Mouse (Mus musculus): Measurements from ENCODE around the gene Golph3l.
A peak's percentile ranks its signal among the peaks of the same experiment; 100 is the strongest.
"Not testable (repeated sequence)": the region's sequence is repeated elsewhere in the genome, so short reads cannot be mapped to it uniquely, and the experiment has no call there.

Golph3l gene

DNA sequence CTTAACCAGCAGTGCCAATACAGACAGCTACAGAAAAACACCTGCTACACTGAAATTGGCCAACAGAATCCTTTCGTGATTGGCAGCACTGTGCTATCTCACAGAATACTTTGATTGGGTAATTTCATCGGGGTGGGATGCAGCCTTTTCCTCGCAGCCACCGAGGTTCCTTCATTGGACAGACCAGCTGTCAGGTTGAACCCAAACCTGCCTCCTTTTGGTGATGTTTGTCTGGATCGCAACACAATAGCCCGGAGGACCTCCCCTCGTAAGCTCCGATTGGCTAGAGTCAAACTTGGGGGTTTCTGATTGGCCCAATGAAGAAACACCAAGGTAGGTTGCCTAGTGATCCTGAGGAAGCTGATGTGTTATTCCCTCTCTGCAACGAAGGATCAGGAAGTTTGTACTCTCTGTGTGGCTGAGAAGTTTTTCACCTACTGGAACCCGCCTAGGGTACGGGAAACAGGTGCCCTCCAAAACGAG is at the start of gene Golph3l:
TSS of gene Golph3l (plus strand) at position 331 of the 483 bp plus-strand sequence.
- peak; percentile 97 for DNase-seq (ENCODE audit: low read depth, low spot score)

DNA sequence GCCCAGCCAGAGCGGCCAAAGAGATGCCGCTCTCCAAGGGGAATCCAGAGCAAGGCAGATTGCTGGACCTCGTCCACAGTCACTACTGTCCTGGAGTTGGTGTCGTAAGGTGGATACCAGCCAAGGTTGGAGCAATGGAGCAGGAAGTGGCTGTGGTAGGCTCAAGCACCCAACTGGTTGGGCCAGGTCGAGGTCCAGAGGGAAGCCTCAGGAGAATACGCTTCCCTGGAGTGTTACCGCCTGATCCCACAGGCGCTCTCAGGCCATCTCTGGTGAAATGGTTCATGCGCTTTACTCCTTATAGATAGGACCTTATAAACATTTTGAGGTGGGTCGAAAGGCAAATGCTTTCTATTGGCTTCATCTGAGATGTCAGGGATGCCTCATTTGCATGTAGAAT is 49.8 kb upstream of the Golph3l start:
- no peak for DNase-seq (ENCODE audit: low read depth, low spot score)

DNA sequence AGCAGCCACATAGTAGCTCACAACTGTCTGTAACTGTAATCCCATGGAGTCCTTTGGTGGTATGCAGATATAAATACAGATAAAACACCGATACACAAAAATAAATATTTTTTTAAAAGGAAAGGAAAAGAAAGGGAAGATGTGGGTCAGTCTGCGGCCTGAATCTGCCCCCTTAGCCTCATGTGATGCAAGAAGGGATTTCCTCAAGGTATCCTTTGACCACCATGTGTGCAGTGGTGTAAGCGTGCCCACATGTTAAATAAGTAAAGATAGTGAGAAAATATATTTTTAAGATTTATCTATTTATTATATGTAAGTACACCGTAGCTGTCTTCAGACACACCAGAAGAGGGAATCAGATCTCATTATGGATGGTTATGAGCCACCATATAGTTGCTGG is 48.9 kb upstream of the Golph3l start:
- DNase-seq (ENCODE audit: low read depth, low spot score): no peak

DNA sequence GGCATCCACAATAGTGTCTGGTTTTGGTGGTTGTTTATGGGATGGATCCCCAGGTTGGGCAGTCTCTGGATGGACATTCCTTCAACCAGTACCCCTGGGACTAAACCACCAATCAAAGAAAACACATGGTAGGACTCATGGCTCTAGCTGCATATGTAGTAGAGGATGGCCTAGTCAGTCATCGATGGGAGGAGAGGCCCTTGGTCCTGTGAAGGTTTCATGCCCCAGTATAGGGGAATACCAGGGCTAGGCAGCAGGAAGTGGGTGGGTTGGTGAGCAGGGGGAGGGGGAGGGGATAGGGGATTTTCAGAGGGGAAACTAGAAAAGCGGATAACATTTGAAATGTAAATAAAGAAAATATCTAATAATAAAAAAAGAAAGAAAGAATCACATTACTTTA is 47.5 kb upstream of the Golph3l start:
- not testable (repeated sequence) for DNase-seq (ENCODE audit: low read depth, low spot score)

DNA sequence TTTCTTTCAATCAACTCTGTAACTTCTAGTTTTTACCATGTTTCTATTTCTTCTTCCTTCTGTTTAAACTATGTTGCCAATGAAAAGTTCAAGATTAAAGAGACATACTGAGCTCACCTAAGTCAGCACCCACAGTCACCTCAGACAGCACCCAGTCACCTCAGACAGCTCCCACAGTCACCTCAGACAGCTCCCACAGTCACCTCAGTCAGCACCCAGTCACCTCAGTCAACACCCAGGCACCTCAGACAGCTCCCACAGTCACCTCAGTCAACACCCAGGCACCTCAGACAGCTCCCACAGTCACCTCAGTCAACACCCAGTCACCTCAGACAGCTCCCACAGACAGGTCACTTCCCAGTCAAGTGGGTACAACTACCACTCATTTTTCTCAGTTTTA is 46.6 kb upstream of the Golph3l start:
- no peak for DNase-seq (ENCODE audit: low read depth, low spot score)

DNA sequence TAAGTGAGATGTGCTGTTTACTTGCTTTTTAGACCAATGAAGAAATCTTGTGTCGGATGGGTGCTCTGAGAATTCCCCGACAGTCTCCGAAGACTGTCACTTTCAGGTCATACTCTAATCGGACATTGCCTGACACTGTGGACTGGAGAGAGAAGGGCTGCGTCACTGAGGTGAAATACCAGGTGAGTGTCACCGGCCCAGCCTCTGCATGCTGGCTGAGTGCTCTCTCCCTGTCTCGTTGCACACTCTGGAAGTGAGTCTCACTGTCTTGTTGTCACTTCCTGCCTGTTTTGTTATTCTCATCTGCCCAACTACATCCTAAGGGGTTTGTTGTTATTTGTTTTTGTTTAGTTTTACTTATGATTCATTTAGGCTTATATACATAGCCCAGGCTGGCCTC is 45.8 kb upstream of the Golph3l start:
- DNase-seq (ENCODE audit: low read depth, low spot score): no peak

DNA sequence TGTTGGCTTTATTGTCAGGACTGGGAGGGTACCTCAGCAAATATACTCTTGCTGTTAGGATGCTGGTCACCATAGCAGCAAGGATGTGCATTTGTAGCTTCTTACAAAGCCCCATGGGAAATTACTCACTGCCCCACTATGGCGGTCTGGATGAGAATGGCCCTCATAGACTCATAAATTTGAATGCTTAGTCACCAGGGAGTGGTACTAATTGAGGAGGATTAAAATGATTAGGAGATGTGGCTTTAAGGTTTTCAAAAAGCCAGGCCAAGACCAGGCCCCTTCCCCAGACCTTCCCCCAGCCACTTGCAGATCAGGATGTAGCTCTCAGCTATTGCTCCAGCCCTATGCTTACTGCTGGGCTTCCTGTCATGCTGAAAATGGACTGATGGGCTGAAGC is 38.6 kb upstream of the Golph3l start:
- no peak for DNase-seq (ENCODE audit: low read depth, low spot score)

DNA sequence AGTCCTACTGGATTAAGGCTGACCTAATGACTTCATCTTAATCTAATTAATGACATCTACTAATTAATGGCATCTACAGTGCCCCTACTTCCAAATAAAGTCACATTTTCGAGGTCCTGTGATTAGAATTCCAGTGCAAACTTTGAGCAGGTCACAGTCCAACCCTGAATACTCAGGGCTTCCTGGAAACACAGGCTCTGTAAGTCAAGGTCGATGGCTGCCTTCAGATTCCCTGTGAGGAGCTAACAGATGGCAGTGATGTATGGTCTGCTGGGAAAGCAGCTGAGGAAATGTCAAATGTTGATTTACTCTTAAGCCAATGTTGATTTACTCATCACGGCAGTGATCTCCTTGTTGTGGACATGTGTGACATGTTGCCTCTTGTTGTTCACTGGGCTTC is 34.7 kb upstream of the Golph3l start:
- no peak for DNase-seq (ENCODE audit: low read depth, low spot score)

DNA sequence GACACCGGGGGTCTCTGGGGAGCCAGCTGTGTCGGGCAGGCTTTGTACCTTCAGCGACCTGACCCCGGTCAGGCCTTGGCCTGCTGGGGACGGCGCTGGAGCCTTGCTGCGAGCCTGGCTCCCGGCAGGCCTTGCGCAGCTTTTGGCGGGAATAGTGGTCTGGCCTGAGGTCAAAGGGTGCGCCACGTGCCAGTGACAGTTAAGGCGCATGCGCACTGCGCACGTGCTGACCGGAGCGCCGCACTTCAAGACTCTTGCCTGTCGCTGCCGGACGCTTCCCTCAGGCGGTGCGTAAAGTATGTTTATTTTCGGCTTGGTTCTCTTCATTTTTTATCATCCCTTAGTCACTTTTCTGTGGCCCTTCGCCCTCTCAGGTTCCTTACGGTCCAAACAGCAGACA is 29.3 kb upstream of the Golph3l start, which contains the start of gene Hormad1:
TSS of gene Hormad1 (plus strand) at position 241 of the 400 bp plus-strand sequence.
- no peak for DNase-seq (ENCODE audit: low read depth, low spot score)

DNA sequence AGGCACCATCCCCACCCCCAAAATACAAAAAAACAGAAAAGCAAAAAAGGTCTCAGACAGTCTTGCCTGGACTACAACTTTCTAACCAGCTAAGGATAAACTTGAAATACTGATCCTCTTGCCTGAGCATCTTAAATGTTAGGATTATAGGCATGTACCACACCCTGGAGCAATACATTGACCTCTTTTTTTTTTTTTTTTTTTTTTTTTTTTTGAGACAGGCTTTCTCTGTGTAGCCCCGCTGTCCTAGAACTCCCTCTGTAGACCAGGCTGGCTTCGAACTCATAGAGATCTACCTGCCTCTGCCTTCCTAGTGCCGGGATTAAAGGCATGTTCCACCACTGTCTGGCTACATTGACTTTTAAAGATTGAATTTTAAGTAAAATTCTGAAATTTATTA is 28.0 kb upstream of the Golph3l start:
- DNase-seq (ENCODE audit: low read depth, low spot score): no peak

DNA sequence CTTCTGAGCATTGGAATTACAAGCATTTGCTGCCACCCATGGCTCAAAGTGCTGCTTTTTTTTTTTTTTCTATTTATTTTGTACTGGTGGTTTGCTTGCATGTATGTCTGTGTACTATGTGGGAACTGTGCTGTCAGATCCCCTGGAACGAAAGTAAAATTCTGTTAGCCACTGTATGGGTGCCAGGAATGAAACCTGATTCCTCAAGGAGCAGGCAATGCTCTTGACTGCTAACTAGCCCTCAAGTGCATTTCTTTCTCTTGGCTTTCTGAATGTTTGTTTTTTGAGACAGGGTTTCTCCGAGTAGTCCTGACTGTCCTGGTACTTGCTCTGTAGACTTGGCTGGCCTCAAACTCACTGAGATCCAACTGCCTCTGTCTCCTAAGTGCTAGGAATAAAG is 26.9 kb upstream of the Golph3l start:
- no peak for DNase-seq (ENCODE audit: low read depth, low spot score)

DNA sequence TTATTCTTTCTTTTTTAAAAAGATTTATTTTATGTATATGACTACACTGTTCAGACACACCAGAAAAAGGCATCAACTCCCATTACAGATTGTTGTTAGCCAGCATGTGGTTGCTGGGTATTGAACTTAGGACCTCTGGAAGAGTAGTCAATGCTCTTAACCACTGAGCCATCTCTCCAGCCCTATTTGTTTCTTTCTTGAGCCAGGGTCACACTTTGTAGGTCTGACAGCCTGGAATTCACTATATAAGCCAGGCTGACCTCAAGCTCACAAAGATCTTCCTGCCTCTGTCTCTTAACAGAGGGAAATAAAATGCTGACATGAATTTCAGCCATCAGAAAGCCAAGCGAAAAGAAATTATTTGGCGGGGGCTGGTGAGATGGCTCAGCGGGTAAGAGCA is 19.1 kb upstream of the Golph3l start:
- no peak for DNase-seq (ENCODE audit: low read depth, low spot score)

DNA sequence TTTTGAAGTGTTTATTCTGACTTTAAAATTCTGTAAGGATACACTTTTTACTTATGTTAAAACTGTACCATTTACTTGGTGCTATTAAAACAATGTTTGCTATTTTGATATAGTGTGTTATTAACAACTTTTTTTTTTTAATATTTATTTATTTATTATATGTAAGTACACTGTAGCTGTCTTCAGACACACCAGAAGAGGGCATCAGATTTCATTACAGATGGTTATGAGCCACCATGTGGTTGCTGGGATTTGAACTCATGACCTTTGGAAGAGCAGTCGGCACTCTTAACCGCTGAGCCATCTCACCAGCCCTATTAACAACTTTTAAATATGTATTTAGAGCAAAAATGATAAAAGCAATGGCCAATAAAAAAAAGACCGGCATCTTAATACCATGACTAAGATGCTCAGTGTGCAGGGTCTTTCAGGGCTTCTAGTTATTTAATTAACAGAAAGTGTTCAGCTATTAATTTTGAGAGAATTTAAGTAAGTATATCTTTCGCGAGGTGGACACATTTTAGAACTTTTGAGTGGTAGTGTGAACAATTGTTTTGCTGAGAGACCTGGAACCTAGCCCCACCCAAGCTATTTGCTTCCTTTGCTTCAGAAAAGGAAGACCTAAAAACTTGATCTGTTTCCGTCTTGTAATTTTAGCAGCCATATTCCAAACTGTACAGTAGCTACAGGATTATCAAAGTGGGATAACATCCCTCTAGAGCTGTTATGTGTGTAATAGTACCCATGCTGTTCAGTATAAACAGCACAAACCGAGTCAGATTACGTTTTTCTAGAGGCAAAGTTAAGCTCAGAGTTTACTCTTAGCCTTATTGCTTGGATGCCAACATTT is 755 bp upstream of the Golph3l start:
- no peak for DNase-seq (ENCODE audit: low read depth, low spot score)

DNA sequence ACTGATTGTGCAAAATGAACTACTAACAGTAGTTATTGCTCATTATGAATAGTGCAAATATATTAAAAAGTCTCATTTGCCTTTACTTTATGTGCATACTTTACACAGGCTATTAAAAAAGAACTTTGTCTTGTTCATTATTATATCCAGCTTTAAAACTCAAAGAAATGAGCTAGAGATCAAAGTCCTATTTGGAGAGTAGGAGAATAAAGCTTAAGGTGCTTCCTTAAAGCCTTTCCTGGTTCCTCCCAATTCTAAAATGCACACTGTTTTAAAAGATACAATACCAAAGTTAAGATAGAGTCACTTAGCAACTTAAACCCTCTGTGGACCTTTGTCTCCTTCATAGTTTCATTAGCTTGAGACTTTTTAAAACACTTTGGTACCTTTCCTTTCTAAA is 10.0 kb downstream of the Golph3l start:
- DNase-seq (ENCODE audit: low read depth, low spot score): no peak

DNA sequence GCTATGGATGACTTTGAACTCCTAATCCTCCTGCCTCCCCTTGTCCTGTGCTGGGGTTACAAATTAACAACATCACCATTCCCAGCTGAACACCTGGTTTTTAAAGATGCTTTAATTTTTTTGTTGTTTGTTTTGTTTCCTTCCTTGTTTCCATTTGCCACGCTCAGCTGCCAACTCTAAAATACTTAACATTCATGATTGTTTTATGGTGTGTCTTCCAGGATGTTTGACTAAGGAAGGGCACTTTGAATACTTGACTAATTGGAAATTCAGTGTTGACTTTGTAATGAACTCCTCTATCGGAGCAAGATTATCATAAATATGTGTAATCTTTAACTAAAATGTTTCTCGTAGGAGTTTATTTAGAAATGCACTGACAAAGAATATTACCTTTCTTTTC is 12.6 kb downstream of the Golph3l start:
- no peak for DNase-seq (ENCODE audit: low read depth, low spot score)

DNA sequence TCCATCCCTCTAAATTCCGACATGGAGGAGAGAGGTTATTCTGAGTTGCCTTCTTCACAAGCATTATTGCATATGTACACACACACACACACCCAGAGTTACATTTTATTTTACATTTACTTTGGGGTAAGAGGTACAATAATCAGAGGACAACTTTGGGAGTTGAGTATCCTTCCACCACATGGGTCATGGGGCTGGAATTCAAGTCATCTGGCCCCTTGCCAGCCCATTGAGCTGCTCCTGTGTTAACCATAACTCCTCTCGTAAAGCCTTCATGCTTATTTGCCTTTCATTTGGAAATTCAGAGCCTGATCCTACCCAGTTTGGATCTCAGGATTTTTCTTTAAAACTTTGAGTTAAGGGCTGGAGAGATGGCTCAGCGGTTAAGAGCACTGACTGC is 17.4 kb downstream of the Golph3l start:
- no peak for DNase-seq (ENCODE audit: low read depth, low spot score)

DNA sequence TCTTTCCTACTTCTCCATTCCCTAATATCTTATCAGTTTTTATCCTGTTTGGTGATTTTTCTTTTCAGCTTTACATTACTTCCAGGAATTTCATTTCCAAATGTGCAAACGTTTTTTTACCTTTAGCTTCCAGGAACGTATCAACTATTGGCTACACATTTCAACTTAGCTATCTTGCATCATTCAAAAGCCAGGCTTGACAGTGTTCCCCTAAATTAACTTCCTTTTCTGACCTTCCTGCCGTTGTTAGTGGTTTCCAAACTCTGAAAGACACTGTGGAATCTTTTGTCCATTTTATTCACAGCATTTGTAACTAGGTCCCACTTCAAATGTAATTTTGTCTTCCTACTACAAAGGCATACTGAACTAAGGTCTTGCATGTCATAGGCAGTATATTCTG is 20.5 kb downstream of the Golph3l start:
- no peak for DNase-seq (ENCODE audit: low read depth, low spot score)

DNA sequence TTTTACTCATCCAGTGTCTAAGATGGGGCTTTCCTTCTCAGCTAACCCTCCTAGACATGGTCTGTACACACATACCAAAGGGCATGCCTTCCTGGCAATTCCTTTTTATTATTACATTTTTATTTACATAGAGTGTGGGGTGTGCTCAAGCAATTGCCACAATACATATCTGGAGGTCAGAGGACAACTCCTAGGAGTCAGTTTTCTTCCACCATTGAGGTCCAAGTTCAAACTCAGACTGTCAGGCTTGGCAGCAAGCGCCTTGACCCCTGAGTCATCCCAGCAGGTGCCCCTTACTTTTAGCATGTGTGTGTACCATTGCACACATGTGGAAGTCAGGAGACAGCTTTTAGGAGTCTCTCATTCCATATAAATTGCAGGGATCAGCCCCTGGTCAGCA is 25.3 kb downstream of the Golph3l start:
- no peak for DNase-seq (ENCODE audit: low read depth, low spot score)

DNA sequence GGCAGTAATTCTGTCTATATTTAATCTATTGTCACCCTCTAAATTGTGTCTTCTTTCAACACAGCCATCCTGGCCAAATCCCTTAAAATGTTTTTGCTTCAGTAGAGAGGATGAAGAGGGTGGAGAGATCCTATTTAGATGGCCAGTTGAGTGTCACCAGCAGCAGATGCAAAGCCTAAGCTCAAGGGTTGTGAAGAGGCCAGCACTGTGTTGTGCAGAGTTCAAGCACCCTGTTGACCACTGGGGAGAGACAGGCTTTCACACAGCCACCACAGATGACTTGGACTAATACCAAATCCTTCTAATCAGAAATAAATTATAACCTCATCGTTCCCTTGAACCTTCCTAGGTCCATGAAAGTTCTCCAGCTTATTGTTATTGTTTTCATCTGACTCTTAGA is 29.8 kb downstream of the Golph3l start:
- DNase-seq (ENCODE audit: low read depth, low spot score): no peak

DNA sequence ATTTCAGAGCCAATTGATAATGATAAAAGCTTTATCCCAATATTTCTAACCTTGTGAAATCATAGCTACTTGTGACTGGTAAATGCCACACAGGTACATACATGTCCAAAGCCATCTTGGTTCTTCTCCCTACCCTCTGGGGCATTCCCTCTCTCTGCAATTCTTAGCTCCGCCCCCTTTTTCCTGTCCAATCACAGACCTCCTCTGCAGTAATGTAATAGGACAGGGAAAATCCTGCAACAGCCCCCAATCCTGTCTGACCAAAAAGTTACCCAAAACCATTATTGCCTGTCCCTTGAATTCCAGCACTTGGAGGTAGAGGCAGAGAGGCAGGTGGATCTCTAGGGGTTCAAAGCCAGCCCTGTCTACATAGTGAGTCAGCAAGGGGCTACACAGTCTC is 32.5 kb downstream of the Golph3l start:
- no peak for DNase-seq (ENCODE audit: low read depth, low spot score)

DNA sequence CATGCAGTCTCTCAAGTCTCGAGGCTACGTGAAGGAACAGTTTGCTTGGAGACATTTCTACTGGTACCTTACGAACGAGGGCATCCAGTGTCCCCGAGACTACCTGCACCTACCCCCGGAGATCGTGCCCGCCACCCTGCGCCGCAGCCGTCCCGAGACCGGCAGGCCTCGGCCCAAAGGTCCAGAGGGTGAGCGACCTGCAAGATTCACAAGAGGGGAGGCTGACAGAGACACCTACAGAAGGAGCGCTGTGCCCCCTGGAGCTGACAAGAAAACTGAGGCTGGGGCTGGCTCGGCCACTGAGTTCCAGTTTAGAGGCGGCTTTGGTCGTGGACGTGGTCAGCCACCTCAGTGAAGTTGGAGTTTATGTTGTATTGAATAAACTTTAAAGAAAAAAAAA is 33.7 kb downstream of the Golph3l start:
- not testable (repeated sequence) for DNase-seq (ENCODE audit: low read depth, low spot score)

DNA sequence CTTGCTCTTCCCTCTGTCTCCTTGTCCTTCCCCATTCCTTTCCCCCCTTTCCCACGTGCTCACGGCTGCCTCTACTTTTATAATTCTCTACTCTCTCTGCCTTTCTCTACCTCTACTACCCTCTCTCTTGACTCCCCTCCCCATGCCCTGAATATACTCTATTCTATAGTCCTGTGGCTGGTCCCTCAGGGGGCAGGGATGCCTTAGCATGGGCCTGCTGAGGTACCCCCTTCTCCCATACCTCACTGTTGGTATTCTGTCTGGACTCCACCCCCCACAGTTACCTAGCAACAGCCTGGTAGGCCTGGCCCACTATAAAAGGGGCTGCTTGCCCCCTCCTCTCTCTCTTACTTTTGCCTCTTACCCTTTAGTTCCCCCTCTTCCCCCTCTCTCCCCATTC is 34.8 kb downstream of the Golph3l start:
- DNase-seq (ENCODE audit: low read depth, low spot score): no peak

DNA sequence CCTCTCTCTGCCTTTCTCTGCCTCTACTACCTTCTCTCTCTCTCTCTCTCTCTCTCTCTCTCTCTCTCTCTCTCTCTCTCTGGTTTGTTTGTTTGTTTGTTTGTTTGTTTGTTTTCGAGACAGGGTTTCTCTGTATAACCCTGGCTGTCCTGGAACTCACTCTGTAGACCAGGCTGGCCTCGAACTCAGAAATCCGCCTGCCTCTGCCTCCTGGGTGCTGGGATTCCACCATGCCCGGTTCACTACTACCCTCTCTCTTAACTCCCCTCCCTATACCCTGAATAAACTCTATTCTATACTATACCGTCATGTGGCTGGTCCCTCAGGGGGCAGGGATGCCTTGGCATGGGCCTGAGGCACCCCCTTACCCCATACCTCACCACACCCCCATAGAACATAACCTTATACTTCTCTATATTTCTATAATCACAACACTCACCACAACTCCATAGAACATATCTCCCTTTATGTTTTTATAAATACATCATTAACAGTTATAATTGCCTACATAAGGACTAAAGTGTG is 35.3 kb downstream of the Golph3l start:
- DNase-seq (ENCODE audit: low read depth, low spot score): not testable (repeated sequence)
